Mouse (Mus musculus) G1E (cell line): ENCODE results near the gene Pp2d1.

ENCODE experiments used
- CTCF ChIP-seq: IDR thresholded peaks from 2 replicates; pipeline ENCODE4 v1.5.1; 2012; ENCODE audit warnings: low read depth, low read length, inconsistent platforms, mixed read lengths
- GATA1 ChIP-seq: IDR thresholded peaks from 2 replicates; pipeline ENCODE4 v1.6.1; 2012; ENCODE audit warnings: borderline replicate concordance, low read length, inconsistent platforms, mixed read lengths

DNA sequence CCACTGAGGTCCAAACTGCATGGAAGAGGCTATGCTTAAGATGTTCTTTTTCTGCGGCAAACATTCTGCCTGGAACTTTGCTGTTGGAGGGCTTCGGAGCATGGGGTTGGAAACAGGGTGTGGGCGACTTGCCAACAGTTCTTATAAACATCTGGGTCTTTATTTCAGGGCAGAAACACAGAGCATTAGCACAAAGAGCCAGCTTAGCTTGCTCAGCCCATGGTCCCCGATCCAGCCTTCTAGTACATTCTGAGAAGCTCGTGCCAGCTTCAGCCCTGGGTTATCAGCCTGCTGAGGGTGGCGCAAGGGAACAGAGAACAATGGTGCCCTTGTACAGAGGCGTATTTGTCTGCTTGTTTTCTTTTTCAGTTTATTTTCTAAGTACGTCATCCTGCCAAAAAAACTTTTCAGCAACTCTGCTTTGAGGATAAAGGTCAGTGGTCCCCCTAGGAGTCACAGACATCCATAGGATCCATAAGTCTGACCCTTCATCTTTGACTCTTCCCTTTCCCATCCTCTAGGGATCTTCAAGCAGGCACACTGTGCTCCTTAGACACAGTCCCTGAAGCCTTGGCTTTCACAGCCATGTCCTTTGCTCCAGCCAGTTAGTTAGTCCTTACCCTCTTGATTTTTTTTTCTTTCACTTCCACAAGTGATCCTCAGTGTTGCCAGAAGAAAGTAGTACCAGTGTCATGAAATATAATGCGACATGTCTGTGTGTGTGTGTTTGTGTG is 4.5 kb upstream of the Pp2d1 start:
- no peak for TF ChIP-seq CTCF
- TF ChIP-seq GATA1 = no peak
